In genomic region chr7:34312786-34313442, GRCm38 (mm10) we compare ENCODE assay signal across 8 mouse cellular contexts. TPM values are rescaled to one million over a fixed set of nuclear protein-coding genes. Genes with fewer than 3 reads are reported as not detected.
DNase-seq lines count a peak whose midpoint lies in the region; ATAC-seq and TF ChIP-seq lines count a peak whose summit lies in the region.

No protein-coding gene starts in this region.

- peak overlapping the region; percentile 66 for H3K4me2 ChIP-seq in hindbrain, postnatal 0 days (ENCODE audit: low read depth, low read length)
- peak overlapping the region; percentile 89 for H3K4me2 ChIP-seq in liver, embryonic 12.5 days
- peak overlapping the region; percentile 73 for H3K4me2 ChIP-seq in midbrain, postnatal 0 days (ENCODE audit: low read depth, low read length, poor library complexity, severe bottlenecking)

- DNase-seq in thymus, adult 2 months, result no peak
- DNase-seq in thymus, postnatal 4 days, result no peak
- DNase-seq in gastrocnemius, postnatal 25 days, result peak; percentile 70
- peak; percentile 66 for DNase-seq in hindbrain, postnatal 0 days (ENCODE audit: low spot score)
- DNase-seq in midbrain, postnatal 0 days (ENCODE audit: low spot score), result peak; percentile 32
- DNase-seq in adipocyte (ENCODE audit: low spot score), result no peak

- TF ChIP-seq CTCF in thymus, adult 2 months (IDR thresholded peaks at IDR 0.05; ENCODE audit: borderline replicate concordance, control insufficient read depth, extremely low read depth, insufficient read depth, low read length, poor library complexity), result no peak
- TF ChIP-seq CTCF in hindbrain, postnatal 0 days (IDR thresholded peaks at IDR 0.05; ENCODE audit: low read depth), result no peak
- TF ChIP-seq CTCF in midbrain, postnatal 0 days (IDR thresholded peaks at IDR 0.05), result no peak

- H3K9ac ChIP-seq in hindbrain, postnatal 0 days (replicated peaks; ENCODE audit: low read length), result peak overlapping the region; percentile 96
- H3K9ac ChIP-seq in liver, embryonic 12.5 days, result peak overlapping the region; percentile 94
- peak overlapping the region; percentile 92 for H3K9ac ChIP-seq in midbrain, postnatal 0 days (replicated peaks; ENCODE audit: low read length, poor library complexity, severe bottlenecking)

- H3K4me3 ChIP-seq in thymus, adult 2 months (ENCODE audit: control insufficient read depth, insufficient read depth, low read length), result peak overlapping the region; percentile 94
- peak overlapping the region; percentile 96 for H3K4me3 ChIP-seq in hindbrain, postnatal 0 days (ENCODE audit: low read length)
- peak overlapping the region; percentile 87 for H3K4me3 ChIP-seq in liver, embryonic 12.5 days
- peak overlapping the region; percentile 94 for H3K4me3 ChIP-seq in midbrain, postnatal 0 days (ENCODE audit: low read depth, low read length)

- H3K27me3 ChIP-seq in thymus, adult 2 months (ENCODE audit: control insufficient read depth, insufficient read depth, low read length), result no peaks in the 10 kb centered on the region
- no peaks in the 10 kb centered on the region for H3K27me3 ChIP-seq in hindbrain, postnatal 0 days (ENCODE audit: insufficient read depth, low read length)
- H3K27me3 ChIP-seq in liver, embryonic 12.5 days (replicated peaks), result no peaks in the 10 kb centered on the region
- no peaks in the 10 kb centered on the region for H3K27me3 ChIP-seq in midbrain, postnatal 0 days (ENCODE audit: insufficient read depth, low read length)

- no peak for TF ChIP-seq POLR2A in thymus, adult 2 months (IDR thresholded peaks at IDR 0.05; ENCODE audit: control insufficient read depth, extremely low read depth, insufficient read depth, low read length, poor library complexity)

- H3K27ac ChIP-seq in thymus, adult 2 months (ENCODE audit: control insufficient read depth, insufficient read depth, low read length), result no peak overlapping the region
- peak overlapping the region; percentile 92 for H3K27ac ChIP-seq in hindbrain, postnatal 0 days
- H3K27ac ChIP-seq in liver, embryonic 12.5 days, result peak overlapping the region; percentile 97
- H3K27ac ChIP-seq in midbrain, postnatal 0 days (ENCODE audit: low read depth, low read length), result peak overlapping the region; percentile 89

- H3K4me1 ChIP-seq in thymus, adult 2 months (replicated peaks; ENCODE audit: control insufficient read depth, insufficient read depth, low read length), result peaks cover 4% of the 10 kb centered on the region; the same call in 1 of the 2 replicates
- H3K4me1 ChIP-seq in hindbrain, postnatal 0 days (ENCODE audit: insufficient read depth, low read length), result peaks cover 9% of the 10 kb centered on the region; the same call in 1 of the 2 replicates
- peaks cover 37% of the 10 kb centered on the region for H3K4me1 ChIP-seq in liver, embryonic 12.5 days
- H3K4me1 ChIP-seq in midbrain, postnatal 0 days (ENCODE audit: insufficient read depth, low read length), result no peaks in the 10 kb centered on the region

- peak; percentile 84 for ATAC-seq in common myeloid progenitor, adult 5-6 weeks (replicated peaks; ENCODE audit: low read depth, poor library complexity, severe bottlenecking)
- ATAC-seq in hindbrain, postnatal 0 days, result peak; percentile 81
- peak; percentile 92 for ATAC-seq in liver, embryonic 12.5 days
- peak; percentile 81 for ATAC-seq in midbrain, postnatal 0 days (ENCODE audit: low FRiP score)

- under 1% methylated on average over 66 of the region's 73 CpGs for WGBS in thymus, adult 2 months
- WGBS in hindbrain, postnatal 0 days, result 2% methylated on average over 66 of the region's 73 CpGs
- 0% methylated on average over 49 of the region's 73 CpGs for WGBS in liver, embryonic 12.5 days (ENCODE audit: insufficient replicate concordance)
- under 1% methylated on average over 26 of the region's 73 CpGs for WGBS in midbrain, postnatal 0 days

- H3K9me3 ChIP-seq in hindbrain, postnatal 0 days (ENCODE audit: low read length), result no peaks in the 10 kb centered on the region
- H3K9me3 ChIP-seq in liver, embryonic 12.5 days (replicated peaks), result no peaks in the 10 kb centered on the region
- H3K9me3 ChIP-seq in midbrain, postnatal 0 days (ENCODE audit: low read length), result no peaks in the 10 kb centered on the region

- H3K36me3 ChIP-seq in thymus, adult 2 months (ENCODE audit: control insufficient read depth, insufficient read depth, low read length), result no peaks in the 10 kb centered on the region
- no peaks in the 10 kb centered on the region for H3K36me3 ChIP-seq in hindbrain, postnatal 0 days (ENCODE audit: insufficient read depth, low read length)
- H3K36me3 ChIP-seq in liver, embryonic 12.5 days, result peaks cover 11% of the 10 kb centered on the region
- no peaks in the 10 kb centered on the region for H3K36me3 ChIP-seq in midbrain, postnatal 0 days (ENCODE audit: insufficient read depth, low read length)

RNA-seq across cellular contexts. Expression of gene 4931406P16Rik, which starts 0.4 kb away (rescaled TPM):
- polyA plus RNA-seq in thymus, adult 2 months (2012; rRNA removed), result 31.9 and 32.2 TPM in 2 replicates
- 14.6 and 23.7 TPM in 2 replicates for total RNA-seq in common myeloid progenitor, adult 5-6 weeks (2017)
- 10 to 100 TPM; 31.6 to 38.9 TPM for total RNA-seq in gastrocnemius, postnatal 25 days (2021)
- 61.0 and 65.5 TPM in 2 replicates for total RNA-seq in hindbrain, postnatal 0 days (2014; rRNA removed)
- polyA plus RNA-seq in hindbrain, postnatal 0 days (2015; fragmentation: Nextera tagmentation; extraction: Ambion mirVana), result 23.2 and 31.5 TPM in 2 replicates
- polyA plus RNA-seq in liver, embryonic 12.5 days (2016; fragmentation: Nextera tagmentation; extraction: Ambion mirVana), result 19.6 and 22.0 TPM in 2 replicates
- total RNA-seq in midbrain, postnatal 0 days (2014; rRNA removed), result 76.2 and 78.3 TPM in 2 replicates
- 26.4 and 33.6 TPM in 2 replicates for polyA plus RNA-seq in midbrain, postnatal 0 days (2015; fragmentation: Nextera tagmentation; extraction: Ambion mirVana)

Comparison
In these comparisons a context has a peak if more than half of its experiments do, and no peak if none do; other contexts are left out.
1. DNase-seq: peak in gastrocnemius, postnatal 25 days (single experiment), hindbrain, postnatal 0 days (single experiment) and midbrain, postnatal 0 days (single experiment); none in thymus, adult 2 months (single experiment), thymus, postnatal 4 days (single experiment) and adipocyte (single experiment).
2. Peak in every context shown above with its lines, with median percentiles within 50 percentile points of each other: H3K4me3 ChIP-seq, ATAC-seq, H3K4me2 ChIP-seq and H3K9ac ChIP-seq.